Mouse (Mus musculus) left cerebral cortex, postnatal 4 days (tissue): Measurements from ENCODE around the gene Lzts2. TPM values are rescaled to one million over a fixed set of nuclear protein-coding genes. Genes with fewer than 3 reads are reported as not detected.
"Not testable (repeated sequence)": the region's sequence is repeated elsewhere in the genome, so short reads cannot be mapped to it uniquely, and the experiment has no call there.

Experiments
- DNase-seq: peaks from one replicate; pipeline ENCODE4 v3.0.0-alpha.2; 2022
- intact Hi-C: fragments of 180-260 bp; cut with DNase I; formaldehyde crosslinking; loops from one replicate; pipeline ENCODE4 v1.15.1; 2025
- total RNA-seq, 2 experiments: library from RNA; stranded (reverse); gene quantifications; 2 replicates each; pipeline ENCODE4 v1.2.3; 2021

Gene Lzts2
- total RNA-seq, 2 experiments from 2014 or later, result 30.2 to 35.1 TPM

DNA sequence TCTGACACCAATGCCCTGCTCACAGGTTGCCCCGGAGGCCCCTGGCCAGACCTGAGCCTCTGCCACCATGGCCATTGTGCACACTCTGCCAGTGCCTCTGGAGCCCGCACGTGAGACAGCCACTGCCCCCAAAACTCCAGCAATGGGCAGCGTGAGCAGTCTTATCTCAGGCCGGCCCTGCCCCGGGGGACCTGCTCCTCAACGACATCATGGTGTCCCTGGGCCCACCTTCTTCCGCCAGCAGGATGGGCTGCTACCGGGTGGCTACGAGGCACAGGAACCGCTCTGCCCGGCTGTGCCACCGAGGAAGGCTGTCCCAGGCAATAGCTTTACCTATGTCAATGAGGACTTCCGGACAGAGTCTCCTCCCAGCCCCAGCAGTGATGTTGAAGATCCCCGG is 7.1 kb downstream of the Lzts2 start:
- DNase-seq, result no peak
- intact Hi-C loops, result no loop called here

- intact Hi-C loops, result no loop called here
- DNase-seq, result no peak
These were observed 9.8 kb downstream of the Lzts2 start for GRCm38 (mm10) chr19:45023993-45024392.

- intact Hi-C loops, result no loop called here
- DNase-seq, result no peak
These were observed 10.6 kb downstream of the Lzts2 start for GRCm38 (mm10) chr19:45024775-45025174.

- DNase-seq, result no peak
- intact Hi-C loops, result no loop called here
These were observed 11.8 kb downstream of the Lzts2 start for GRCm38 (mm10) chr19:45025937-45026568.

DNA sequence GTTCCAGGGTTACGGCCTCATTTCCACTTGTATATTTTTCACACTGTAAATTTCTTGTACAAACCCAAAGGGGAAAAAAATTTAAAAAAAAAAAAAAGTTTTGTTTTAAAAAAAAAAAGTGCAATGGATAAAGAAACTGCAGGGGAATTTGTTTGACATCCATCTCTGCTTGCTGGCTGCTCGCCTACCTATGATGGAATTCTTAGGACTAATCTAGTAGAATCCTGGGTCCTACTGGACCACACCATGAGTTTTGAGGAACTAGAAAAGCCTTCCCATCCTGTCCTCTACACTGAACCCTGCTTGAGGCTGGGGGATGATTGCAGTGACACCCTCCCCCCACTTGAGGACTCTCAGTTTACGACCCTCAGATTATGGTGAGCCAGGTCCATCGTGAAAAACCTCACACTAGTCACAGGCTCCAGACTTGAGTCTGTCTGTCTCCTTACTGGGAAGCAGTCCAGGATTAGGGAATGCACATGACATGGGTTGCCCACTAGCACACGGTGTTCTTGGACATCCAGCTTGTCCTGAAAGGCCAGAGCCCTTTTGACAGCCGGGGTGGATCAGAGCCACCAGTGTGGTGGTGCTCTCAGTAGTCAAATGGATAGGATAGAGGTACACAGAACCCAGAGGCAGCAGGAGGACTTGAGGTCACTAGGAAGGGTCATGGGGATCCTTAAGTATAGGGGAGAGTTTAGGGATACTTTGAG is 12.9 kb downstream of the Lzts2 start:
- intact Hi-C loops, result no loop called here
- no peak for DNase-seq

DNA sequence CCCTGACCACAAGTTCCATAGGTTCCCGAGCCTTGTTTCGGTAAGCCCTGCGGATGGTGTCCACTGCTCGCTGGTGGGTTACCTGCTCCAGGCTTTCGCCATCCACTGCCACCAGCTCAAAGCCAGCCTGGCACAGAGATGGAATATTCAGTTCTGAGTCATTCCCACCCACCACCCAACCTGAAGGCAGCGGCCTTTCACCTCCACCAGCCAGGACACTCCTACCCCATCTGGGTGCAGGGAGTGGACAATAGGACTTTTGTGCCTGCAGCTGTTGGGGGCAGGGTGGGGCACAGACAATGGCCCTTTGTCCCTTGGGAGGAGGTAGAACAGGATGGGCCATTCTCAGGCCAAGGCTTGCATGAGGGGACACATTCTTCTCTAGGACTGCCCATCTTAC is 13.6 kb downstream of the Lzts2 start:
- intact Hi-C loops, result no loop called here
- no peak for DNase-seq

DNA sequence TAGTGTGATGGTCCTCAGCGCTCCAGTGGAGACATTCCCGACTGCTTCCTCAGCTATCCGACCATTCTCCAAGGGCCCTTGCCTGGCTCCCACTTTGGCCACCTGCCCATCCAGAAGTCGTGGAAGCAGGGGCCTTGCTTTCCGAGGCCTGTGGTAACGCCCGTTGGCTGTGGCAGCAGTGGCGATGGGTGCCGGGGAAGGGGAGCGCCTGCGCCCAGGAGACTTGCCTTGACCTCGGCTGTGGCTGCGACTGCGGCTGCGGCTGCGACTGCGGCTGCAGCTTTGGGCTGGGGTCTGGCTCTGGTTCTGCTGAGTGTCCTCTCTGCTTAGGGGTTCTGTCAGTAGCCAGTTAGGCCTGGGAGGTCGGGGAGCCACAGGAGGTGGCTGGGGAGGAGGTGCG is 14.5 kb downstream of the Lzts2 start:
- no peak for DNase-seq
- intact Hi-C loops, result no loop called here

DNA sequence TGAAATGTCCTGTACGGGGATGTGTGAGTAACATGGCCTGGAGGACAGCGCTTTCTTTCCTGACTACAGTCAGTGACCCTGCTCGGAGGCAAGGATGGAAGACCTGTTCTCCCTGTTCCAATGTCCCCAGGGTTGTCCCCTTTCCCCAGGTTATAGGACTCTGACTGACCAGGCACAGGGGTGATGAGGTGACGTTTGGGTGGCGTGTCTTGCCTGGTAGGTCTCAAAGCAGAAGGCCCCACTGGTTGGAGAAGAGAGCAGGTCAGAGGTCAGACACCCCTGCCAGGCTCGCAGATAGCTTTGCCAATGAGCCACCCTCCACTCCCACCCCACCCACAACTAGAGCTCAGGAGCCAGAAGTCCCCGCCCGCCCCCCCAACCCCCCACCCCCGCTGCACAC is 15.4 kb downstream of the Lzts2 start:
- no peak for DNase-seq
- intact Hi-C loops, result no loop called here

- intact Hi-C loops, result no loop called here
- DNase-seq, result peak; percentile 74
These were observed 15.9 kb downstream of the Lzts2 start for GRCm38 (mm10) chr19:45030111-45030510.

- intact Hi-C loops, result loop anchor here (1.0 kb wide), 1 partner anchor 14 kb away; no protein-coding TSS in a partner anchor
- peak; percentile 85 for DNase-seq
These were observed 16.8 kb downstream of the Lzts2 start for GRCm38 (mm10) chr19:45030746-45031693.

GRCm38 (mm10) chr19:45031780-45032179 is 17.6 kb downstream of the Lzts2 start:
- peak; percentile 81 for DNase-seq
- intact Hi-C loops, result loop anchor here (1.0 kb wide), 1 partner anchor 14 kb away; no protein-coding TSS in a partner anchor

GRCm38 (mm10) chr19:45032570-45033332 is 18.5 kb downstream of the Lzts2 start:
- intact Hi-C loops, result no loop called here
- DNase-seq, result peak; percentile 51

DNA sequence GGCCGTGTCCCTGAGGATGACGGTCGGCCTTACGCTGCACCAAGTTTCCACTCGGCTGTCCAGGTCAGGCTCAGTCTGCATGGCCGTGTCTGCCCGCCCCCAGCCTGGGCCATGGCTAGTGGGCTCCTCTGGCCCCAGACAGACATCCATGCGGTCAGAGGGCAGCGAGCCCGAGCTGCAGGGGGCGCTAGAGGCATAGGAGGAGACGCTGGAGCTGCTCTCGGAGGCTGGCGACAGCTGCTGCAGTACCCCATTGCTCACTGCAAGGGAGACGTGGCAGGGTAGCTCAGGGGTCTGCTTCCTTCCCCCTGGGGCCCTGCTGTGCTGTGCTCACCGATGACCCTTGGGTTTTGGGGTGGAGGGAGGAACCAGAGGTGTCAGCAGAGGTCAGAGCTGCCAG is 22.7 kb downstream of the Lzts2 start:
- intact Hi-C loops, result no loop called here

GRCm38 (mm10) chr19:45038198-45038597 is 24.0 kb downstream of the Lzts2 start:
- intact Hi-C loops, DNase-seq: not testable (repeated sequence)

More for the DNA sequence above, 22.7 kb downstream of the Lzts2 start:
- DNase-seq, result peak; percentile 64

DNA sequence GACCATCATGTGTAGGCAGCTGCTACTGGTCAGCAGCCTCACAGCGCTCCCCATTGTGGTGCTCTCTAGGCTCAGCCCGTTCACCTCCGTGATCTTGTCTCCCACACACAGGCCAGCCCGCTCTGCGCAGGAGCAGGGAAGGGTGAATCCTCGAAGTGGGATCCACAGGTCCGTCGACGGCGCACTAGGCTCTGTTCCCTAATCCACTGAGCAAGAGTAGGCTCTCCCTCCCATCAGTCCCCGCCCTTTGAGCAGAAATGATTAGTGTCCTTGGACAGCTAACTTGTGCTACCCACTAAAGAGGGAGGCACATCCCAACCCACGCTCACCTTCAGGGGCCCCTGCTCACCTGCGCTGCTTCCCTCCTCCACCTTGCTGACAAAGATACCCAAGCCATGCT is 26.0 kb downstream of the Lzts2 start:
- DNase-seq, result no peak
- intact Hi-C loops, result no loop called here

DNA sequence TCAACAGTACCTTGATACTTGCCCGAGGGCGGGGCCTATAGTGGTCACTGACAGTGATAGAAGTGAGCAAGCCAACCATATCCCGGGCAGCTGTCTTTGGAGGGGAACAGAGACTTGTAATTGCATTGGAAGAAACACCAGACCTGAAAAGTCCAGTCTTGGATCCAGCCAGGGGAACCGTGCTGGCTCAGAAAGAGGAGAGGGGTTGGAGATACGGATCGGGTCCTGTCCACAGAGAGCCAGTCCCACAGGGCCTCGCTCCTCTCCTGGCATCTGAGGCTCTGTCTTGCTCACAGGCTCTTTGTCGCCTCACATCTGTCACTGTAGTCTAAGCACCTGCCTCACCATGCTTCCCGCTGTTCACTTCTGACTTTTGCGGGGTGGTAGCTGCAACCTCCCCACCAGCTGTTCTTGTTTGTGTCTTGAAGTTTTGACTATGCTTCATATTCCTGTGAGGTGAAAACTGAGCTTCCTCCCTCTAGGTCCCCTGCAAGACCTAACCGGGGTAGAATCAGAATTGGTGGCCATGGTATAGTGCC is 30.2 kb downstream of the Lzts2 start:
- intact Hi-C loops, result no loop called here

GRCm38 (mm10) chr19:45045236-45045635 is 31.0 kb downstream of the Lzts2 start:
- intact Hi-C loops, result no loop called here
- no peak for DNase-seq

More for the DNA sequence above, 30.2 kb downstream of the Lzts2 start:
- DNase-seq, result no peak

DNA sequence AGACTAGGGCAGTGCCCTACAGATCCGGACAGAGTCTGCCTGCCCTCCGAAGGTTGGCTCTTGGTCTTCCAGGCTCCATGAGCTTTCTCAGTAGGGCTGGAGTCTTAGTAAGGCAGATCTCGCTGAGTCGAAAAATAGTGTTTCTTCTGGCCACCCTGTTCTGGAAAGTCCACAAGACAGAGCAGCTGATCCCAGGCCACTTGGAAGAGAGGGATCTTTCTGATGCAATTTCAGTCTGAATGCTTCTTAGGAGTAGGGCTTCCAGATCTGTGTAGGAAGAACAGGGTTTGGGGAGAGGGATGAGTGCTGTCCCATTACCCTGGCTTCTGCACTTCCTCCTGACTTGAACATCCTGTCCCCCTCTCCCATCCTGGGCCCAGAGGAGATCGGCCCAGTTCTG is 31.4 kb downstream of the Lzts2 start, which contains the start of gene Pdzd7:
Pdzd7 (minus strand) TSS at position 67 of the 400 bp plus-strand sequence.
- intact Hi-C loops, result no loop called here
- no peak for DNase-seq

DNA sequence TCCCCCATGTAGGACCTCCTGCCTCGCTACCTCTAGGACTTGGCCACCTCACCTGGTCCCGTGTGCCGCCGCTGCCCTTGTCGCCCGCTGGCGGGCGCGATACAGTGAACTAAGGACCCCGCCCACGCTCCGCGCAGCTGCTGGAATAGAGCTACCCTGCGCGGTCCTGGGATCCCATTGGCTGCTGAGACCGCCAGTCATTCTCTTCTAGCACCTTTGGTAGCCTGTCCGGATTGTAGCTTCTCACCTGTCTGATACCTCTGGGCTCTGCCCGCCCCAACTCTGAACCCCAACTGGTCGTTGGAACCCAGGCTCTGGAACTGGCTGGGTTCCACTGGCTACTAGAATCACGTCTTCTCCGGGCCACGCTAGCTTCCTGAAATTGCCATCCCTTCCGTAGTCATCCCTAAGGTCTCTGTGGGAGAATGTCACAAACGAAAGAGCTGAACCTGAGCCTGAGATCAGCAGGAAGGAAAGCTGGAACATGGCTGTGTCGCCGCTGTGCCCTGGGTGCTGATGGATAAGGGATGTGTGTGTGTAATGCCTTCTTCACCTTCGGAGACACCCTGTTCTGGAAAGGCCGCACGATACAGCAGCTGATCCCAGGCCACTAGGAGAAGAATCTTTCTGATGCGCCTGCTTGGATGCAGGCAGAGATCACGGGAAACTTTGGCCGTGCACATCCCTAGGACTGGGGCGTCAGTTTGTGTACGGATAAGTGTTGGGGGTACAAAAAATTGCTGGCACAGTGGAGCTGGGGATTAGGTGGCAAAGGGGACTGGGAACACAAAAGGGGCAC is 32.5 kb downstream of the Lzts2 start:
- peak; percentile 87 for DNase-seq
- intact Hi-C loops, result no loop called here
